Mouse (Mus musculus) embryonic facial prominence, embryonic 11.5 days (tissue): ENCODE results near the gene Cfap46. TPM values are rescaled to one million over a fixed set of nuclear protein-coding genes. Genes with fewer than 3 reads are reported as not detected.

Experiments
- ATAC-seq: fragments of 200-750 bp; cut with Nextera tagmentation; replicated peaks from 2 replicates; pipeline ENCODE4 v1.8.0; 2017; ENCODE audit warnings: low read depth; ENCODE audit not compliant: insufficient number of reproducible peaks, low FRiP score, low TSS enrichment
- DNase-seq: peaks from one replicate; pipeline ENCODE4 v3.0.0-alpha.2; 2015; ENCODE audit warnings: low spot score
- H3K27ac ChIP-seq: fragments of 300-500 bp; sonication (generic); replicated peaks from 2 replicates; pipeline ENCODE4 v1.5.1; 2014; ENCODE audit warnings: mild to moderate bottlenecking, low read depth, low read length, control low read depth
- H3K27me3 ChIP-seq: fragments of 300-500 bp; sonication (generic); 2 replicates; pipeline ENCODE4 v1.6.1; 2014; ENCODE audit warnings: mild to moderate bottlenecking, low read length, moderate library complexity, mixed read lengths; ENCODE audit not compliant: control insufficient read depth, insufficient read depth
- H3K36me3 ChIP-seq: fragments of 300-500 bp; sonication (generic); replicated peaks from 2 replicates; pipeline ENCODE4 v1.6.1; 2014; ENCODE audit warnings: low read depth, mild to moderate bottlenecking, low read length, moderate library complexity, mixed read lengths; ENCODE audit not compliant: control insufficient read depth, insufficient read depth
- H3K4me1 ChIP-seq: fragments of 300-500 bp; sonication (generic); 2 replicates; pipeline ENCODE4 v1.6.1; 2014; ENCODE audit warnings: low read length, mixed read lengths; ENCODE audit not compliant: control insufficient read depth, insufficient read depth
- H3K4me2 ChIP-seq: fragments of 300-500 bp; sonication (generic); 2 replicates; pipeline ENCODE4 v1.6.1; 2014; ENCODE audit warnings: low read depth, mild to moderate bottlenecking, control low read depth, low read length, moderate library complexity
- H3K4me3 ChIP-seq: fragments of 300-500 bp; sonication (generic); 2 replicates; pipeline ENCODE4 v1.5.1; 2014; ENCODE audit warnings: low read depth, low read length, control low read depth
- H3K9ac ChIP-seq: fragments of 300-500 bp; sonication (generic); replicated peaks from 2 replicates; pipeline ENCODE4 v1.6.1; 2014; ENCODE audit warnings: mild to moderate bottlenecking, control low read depth, low read length
- H3K9me3 ChIP-seq: fragments of 300-500 bp; sonication (generic); replicated peaks from 2 replicates; pipeline ENCODE4 v1.6.1; 2016; ENCODE audit warnings: mild to moderate bottlenecking, low read length, inconsistent platforms, mixed read lengths; ENCODE audit not compliant: control insufficient read depth
- WGBS: fragments of 180-500 bp; shearing (Covaris S2); extraction: QIAGEN DNeasy Blood & Tissue Kit; methylation state at CpG from one replicate; pipeline ENCODE4 v1.1.7; 2014; 5-methylcytosine and 5-hydroxymethylcytosine counted together
- polyA plus RNA-seq: library from polyadenylated mRNA; unstranded; fragments of >200 nt; fragmentation: Nextera tagmentation; extraction: Ambion mirVana; gene quantifications from 2 replicates; pipeline ENCODE4 v1.2.1, GENCODE M21; 2014

Gene Cfap46
- polyA plus RNA-seq, 1 experiment from 2014 or later: 0.07 TPM

DNA sequence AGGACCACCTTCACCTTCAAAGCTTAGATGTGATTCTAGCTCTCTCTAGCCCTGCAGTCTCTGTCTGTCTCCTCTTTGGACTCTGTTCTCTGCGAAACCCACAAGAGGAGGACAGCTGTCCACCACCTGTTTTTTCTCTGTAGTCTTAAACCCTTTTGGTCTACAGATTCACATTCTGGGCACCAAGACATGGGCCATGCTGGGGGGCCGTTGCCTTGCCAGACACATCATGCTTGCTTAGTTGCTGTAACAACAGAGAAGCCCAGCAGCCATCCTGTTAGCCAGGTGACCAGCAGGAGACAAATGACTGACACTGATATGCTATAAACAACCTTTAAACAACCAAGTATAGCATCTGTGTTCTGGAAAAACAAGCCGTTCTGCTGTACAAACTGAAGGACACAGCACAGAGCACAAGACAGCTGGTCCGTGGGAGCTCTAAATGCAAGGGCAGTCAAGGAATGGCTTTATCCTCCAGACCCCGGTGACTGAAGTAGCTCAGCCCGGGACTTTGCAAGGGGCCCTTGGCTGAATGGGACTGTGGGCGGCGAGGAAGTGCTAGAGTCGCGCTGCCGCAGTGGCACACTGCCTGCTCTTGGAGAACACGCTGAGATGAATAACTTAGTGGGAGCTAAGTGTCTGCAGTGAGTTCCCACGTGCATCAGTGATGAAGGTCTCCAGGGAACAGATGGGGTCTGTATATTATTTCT, 22.9 kb upstream of the Cfap46 start:
- DNase-seq (no peak), ATAC-seq (no peak)
- no peak overlapping the region for H3K4me3 ChIP-seq
- H3K27me3 ChIP-seq: no peaks in the 10 kb centered on the region
- 61% methylated on average over 13 of the region's 13 CpGs for WGBS
- no peaks in the 10 kb centered on the region for H3K4me1 ChIP-seq
- no peak overlapping the region for H3K9ac ChIP-seq
- no peak overlapping the region for H3K4me2 ChIP-seq
- H3K9me3 ChIP-seq: no peaks in the 10 kb centered on the region
- no peak overlapping the region for H3K27ac ChIP-seq
- no peaks in the 10 kb centered on the region for H3K36me3 ChIP-seq

DNA sequence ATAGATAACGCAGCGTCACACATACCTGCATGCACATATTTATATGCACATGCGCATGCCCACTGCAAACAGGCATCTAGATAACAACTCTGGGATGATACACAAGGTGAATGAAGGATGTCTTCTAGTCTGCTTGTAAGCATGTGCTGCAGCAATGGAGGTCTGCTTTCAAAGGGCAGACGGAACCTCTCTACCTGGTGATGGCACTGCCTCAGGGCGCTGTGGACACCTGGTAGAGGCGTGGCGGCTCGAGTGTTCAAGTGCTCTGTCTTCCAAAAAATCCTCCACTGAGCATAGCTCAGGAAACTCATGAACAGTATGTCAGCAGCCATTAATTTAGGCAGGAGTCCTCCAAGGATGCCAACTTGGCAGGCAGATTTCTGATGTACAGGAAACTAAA, 22.2 kb upstream of the Cfap46 start:
- WGBS: 93% methylated on average over 8 of the region's 8 CpGs
- no peak for ATAC-seq

DNA sequence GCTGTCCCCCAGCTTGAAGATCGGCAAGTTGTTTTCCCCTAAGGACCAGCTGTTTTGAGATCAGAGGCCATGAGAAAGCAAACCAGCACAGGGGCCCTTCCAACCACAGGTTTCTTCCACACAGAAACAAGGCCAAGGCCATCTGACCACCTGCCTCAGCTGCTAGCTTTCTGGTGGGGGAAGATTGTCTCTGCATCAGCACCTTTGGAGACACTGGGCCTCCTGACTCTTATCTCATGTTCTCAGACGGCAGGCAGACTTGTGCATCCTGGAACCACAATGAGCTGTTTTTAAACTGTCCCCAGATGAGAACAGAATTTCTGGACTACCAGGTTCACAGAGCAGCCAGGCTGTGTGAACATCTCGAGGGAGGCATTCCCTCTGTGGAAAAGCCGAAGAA, 21.5 kb upstream of the Cfap46 start:
- H3K4me3 ChIP-seq: no peak overlapping the region
- 75% methylated on average over 4 of the region's 4 CpGs for WGBS
- H3K4me2 ChIP-seq: no peak overlapping the region
- H3K27me3 ChIP-seq: no peaks in the 10 kb centered on the region
- no peak overlapping the region for H3K27ac ChIP-seq
- DNase-seq (no peak), ATAC-seq (no peak)
- no peaks in the 10 kb centered on the region for H3K4me1 ChIP-seq
- no peaks in the 10 kb centered on the region for H3K9me3 ChIP-seq
- no peak overlapping the region for H3K9ac ChIP-seq
- H3K36me3 ChIP-seq: no peaks in the 10 kb centered on the region

More for the DNA sequence above, 22.2 kb upstream of the Cfap46 start:
- Histone ChIP-seq H3K4me2 (no peak overlapping the region), H3K27me3 (no peaks in the 10 kb centered on the region), H3K9me3 (no peaks in the 10 kb centered on the region), H3K4me1 (no peaks in the 10 kb centered on the region), H3K27ac (no peak overlapping the region), H3K9ac (no peak overlapping the region), H3K4me3 (no peak overlapping the region), H3K36me3 (no peaks in the 10 kb centered on the region)
- DNase-seq: no peak

DNA sequence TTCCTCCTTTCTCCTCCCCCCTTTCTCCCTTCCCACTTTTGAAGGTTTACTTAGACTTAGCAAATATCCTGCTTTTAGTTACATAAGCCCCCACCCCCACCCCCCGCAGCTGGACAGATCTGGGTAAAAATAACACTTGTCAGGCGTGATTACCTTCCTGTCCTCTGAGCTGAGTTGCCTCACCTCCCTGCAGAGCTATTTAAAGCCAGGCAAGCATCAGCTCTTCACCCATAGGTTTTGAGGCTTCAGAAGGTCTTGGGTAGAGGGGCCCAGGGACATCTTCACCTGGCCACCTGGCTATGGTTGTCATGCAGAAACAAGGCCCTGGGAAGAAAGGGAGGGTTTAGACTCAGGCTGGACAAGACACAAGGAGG, 20.2 kb upstream of the Cfap46 start:
- H3K27me3 ChIP-seq: no peaks in the 10 kb centered on the region
- H3K4me2 ChIP-seq: no peak overlapping the region
- no peaks in the 10 kb centered on the region for H3K36me3 ChIP-seq
- ATAC-seq: no peak
- H3K4me1 ChIP-seq: no peaks in the 10 kb centered on the region
- no peaks in the 10 kb centered on the region for H3K9me3 ChIP-seq
- H3K4me3 ChIP-seq: no peak overlapping the region
- H3K27ac ChIP-seq: no peak overlapping the region
- H3K9ac ChIP-seq: no peak overlapping the region
- DNase-seq: no peak
- 13% methylated on average over 2 of the region's 2 CpGs for WGBS

DNA sequence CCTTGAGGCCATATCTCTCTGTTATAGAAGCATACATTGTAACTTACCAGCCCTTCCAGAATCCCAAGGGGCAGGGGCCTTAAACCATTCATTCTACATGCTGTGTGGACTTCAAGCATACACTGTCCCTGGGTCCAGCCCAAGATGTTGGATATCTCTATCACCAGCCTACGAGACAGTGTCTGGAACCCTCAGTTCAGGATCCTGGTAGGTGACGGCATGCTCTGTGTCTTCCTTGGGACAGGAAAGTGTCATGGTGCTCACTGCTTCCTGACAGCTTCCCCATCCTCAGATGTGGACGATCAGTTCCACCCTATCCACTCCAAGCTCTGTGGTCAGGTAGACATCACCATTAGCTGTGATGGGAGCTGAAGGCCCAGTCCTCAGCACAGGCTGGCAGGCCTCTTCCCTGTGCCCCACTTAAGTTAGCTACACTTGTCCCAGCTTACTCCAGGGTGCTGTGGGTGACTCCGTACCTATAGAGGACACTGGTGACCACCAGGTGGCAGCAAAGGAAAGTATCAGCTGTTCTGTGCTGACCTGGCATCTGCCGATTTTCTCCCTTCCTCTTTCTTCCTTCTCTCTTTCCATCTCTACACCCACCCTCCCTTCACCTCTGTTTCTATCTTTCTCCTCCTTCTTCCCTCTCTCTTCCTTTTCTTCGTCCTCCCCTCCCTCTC, 19.7 kb upstream of the Cfap46 start:
- Histone ChIP-seq H3K4me3 (no peak overlapping the region), H3K9me3 (no peaks in the 10 kb centered on the region), H3K36me3 (no peaks in the 10 kb centered on the region), H3K27ac (no peak overlapping the region), H3K4me2 (no peak overlapping the region), H3K4me1 (no peaks in the 10 kb centered on the region), H3K27me3 (no peaks in the 10 kb centered on the region), H3K9ac (no peak overlapping the region)
- DNase-seq: peak; percentile 82
- peak; percentile 79; the same call in 1 of the 2 replicates for ATAC-seq
- 27% methylated on average over 6 of the region's 6 CpGs for WGBS

DNA sequence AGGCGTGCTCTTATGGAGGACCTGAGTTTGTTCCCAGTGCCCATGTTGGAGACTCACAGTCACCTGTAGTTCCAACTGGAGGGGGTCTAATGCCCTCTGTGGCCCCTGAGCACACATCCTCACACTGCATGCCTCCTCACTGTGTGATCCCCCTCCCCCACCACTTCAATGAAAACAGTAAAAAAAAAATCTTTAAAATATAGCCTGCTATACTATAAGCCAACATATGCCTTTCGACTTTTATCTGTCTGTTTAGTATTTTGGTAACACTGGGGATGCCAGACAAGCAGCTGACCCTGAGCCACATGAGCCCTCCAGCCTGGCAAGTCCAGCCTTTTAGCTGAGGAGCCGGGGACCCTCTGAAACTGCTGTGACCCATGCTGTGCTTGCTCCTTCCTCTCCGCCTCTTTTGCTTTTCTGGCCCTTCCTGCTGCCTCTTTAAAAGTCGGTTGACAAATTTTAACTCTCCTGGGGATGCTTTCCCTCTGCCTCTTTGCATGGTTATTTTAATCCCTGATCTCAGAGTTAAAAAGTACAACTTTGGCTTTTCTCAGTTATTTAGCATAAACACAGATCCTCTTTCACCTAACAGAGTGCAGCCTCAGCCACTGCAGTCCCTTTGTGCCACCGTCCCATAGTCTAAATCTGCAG, 18.2 kb upstream of the Cfap46 start:
- Histone ChIP-seq H3K27ac (no peak overlapping the region), H3K27me3 (no peaks in the 10 kb centered on the region), H3K4me1 (no peaks in the 10 kb centered on the region), H3K4me2 (no peak overlapping the region), H3K9me3 (no peaks in the 10 kb centered on the region), H3K4me3 (no peak overlapping the region), H3K36me3 (no peaks in the 10 kb centered on the region), H3K9ac (no peak overlapping the region)
- no peak for DNase-seq
- WGBS: 36% methylated on average over 6 of the region's 6 CpGs
- no peak for ATAC-seq

DNA sequence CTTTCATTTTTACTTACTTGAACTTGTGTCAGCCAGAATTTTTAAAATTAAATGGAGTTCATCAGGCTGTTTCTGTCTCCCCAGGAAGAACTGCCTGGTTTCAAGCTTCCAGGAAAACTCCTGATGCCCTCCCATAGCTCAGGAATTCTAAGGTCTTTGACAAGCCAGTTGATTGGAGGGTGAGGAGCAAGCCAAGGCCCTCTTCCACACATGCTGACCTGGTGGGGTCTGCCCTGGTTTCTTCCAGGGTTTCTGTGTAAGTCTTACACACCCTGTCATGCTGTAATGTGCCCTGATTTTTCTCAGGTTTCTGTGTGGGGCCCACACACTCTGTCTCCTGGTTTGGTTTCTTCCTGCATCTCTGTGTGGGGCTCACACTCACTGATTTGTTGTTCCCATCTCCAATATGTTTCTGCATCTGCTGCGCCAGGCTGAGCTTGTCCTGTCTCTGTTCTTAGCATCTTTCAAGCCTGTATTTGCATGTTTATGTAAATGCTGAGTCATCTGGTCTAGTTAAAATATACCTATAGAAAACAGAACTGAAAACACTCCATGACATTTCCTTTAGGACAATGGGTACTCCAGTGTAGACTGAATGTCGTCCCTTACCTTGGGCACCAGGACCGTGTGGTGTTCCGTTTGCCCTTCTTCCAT, 9.2 kb upstream of the Cfap46 start:
- no peak overlapping the region for H3K4me2 ChIP-seq
- no peak overlapping the region for H3K4me3 ChIP-seq
- no peaks in the 10 kb centered on the region for H3K4me1 ChIP-seq
- DNase-seq (no peak), ATAC-seq (no peak)
- no peaks in the 10 kb centered on the region for H3K9me3 ChIP-seq
- no peaks in the 10 kb centered on the region for H3K27me3 ChIP-seq
- H3K9ac ChIP-seq: no peak overlapping the region
- no peak overlapping the region for H3K27ac ChIP-seq
- no peaks in the 10 kb centered on the region for H3K36me3 ChIP-seq
- WGBS: 90% methylated on average over 4 of the region's 4 CpGs

DNA sequence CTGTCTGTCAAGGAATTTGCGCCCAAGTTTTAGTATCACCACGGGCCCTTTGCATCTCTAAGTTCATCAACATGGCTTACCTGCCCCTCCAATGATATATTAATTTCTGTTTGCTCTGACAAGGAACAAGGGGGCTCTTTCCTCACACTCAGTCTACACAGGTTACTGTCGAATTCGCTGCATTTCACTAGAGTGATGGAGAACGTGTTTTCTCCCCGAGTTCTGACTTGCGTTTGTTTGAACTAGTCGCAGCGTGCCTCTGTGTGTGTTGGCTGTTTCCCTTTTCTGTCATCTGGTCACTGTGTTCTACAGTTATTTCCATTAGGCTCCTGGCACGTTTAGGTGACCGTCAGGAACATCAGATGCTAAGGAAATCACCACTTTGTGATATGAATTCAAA, 8.6 kb upstream of the Cfap46 start:
- ATAC-seq (no peak), DNase-seq (no peak)
- H3K36me3 ChIP-seq: no peaks in the 10 kb centered on the region
- H3K27ac ChIP-seq: no peak overlapping the region
- no peaks in the 10 kb centered on the region for H3K9me3 ChIP-seq
- no peak overlapping the region for H3K4me3 ChIP-seq
- H3K4me2 ChIP-seq: no peak overlapping the region
- H3K4me1 ChIP-seq: no peaks in the 10 kb centered on the region
- no peaks in the 10 kb centered on the region for H3K27me3 ChIP-seq
- 84% methylated on average over 11 of the region's 11 CpGs for WGBS
- H3K9ac ChIP-seq: no peak overlapping the region
